Mouse (Mus musculus): Measurements from ENCODE around the gene Wasf1. TPM values are rescaled to one million over a fixed set of nuclear protein-coding genes. Genes with fewer than 3 reads are reported as not detected.

Wasf1 gene
- polyA plus RNA-seq, 1 experiment: 138 TPM

- Histone ChIP-seq H3K4me3 (ENCODE audit: insufficient read depth, low read length) (no peak overlapping the region), H3K4me1 (ENCODE audit: control insufficient read depth, insufficient read depth, low read length) (no peaks in the 10 kb centered on the region), H3K27ac (ENCODE audit: insufficient read depth, low read length) (no peak overlapping the region)
- TF ChIP-seq POLR2A (IDR thresholded peaks at IDR 0.05; ENCODE audit: extremely low read depth, insufficient read depth, low read length) (no peak), CTCF (IDR thresholded peaks at IDR 0.05; ENCODE audit: extremely low read depth, insufficient read depth, low read length) (no peak)
Measured at GRCm38 (mm10) chr10:40856703-40857102, 26.6 kb upstream of the Wasf1 start.

- TF ChIP-seq CTCF (IDR thresholded peaks at IDR 0.05; ENCODE audit: extremely low read depth, insufficient read depth, low read length) (no peak), POLR2A (IDR thresholded peaks at IDR 0.05; ENCODE audit: extremely low read depth, insufficient read depth, low read length) (no peak)
- Histone ChIP-seq H3K4me3 (ENCODE audit: insufficient read depth, low read length) (no peak overlapping the region), H3K4me1 (ENCODE audit: control insufficient read depth, insufficient read depth, low read length) (no peaks in the 10 kb centered on the region), H3K27ac (ENCODE audit: insufficient read depth, low read length) (no peak overlapping the region)
Measured at GRCm38 (mm10) chr10:40857599-40857998, 25.7 kb upstream of the Wasf1 start.

- TF ChIP-seq CTCF (IDR thresholded peaks at IDR 0.05; ENCODE audit: extremely low read depth, insufficient read depth, low read length) (no peak), POLR2A (IDR thresholded peaks at IDR 0.05; ENCODE audit: extremely low read depth, insufficient read depth, low read length) (no peak)
- Histone ChIP-seq H3K4me1 (ENCODE audit: control insufficient read depth, insufficient read depth, low read length) (peaks cover 3% of the 10 kb centered on the region), H3K4me3 (ENCODE audit: insufficient read depth, low read length) (no peak overlapping the region), H3K27ac (ENCODE audit: insufficient read depth, low read length) (no peak overlapping the region)
Measured at GRCm38 (mm10) chr10:40868081-40868480, 15.2 kb upstream of the Wasf1 start.

GRCm38 (mm10) chr10:40871301-40871700 lies 12.0 kb upstream of the Wasf1 start:
- TF ChIP-seq CTCF (IDR thresholded peaks at IDR 0.05; ENCODE audit: extremely low read depth, insufficient read depth, low read length): no peak
- TF ChIP-seq POLR2A (IDR thresholded peaks at IDR 0.05; ENCODE audit: extremely low read depth, insufficient read depth, low read length): no peak
- no peak overlapping the region for H3K4me3 ChIP-seq (ENCODE audit: insufficient read depth, low read length)
- H3K27ac ChIP-seq (ENCODE audit: insufficient read depth, low read length): no peak overlapping the region
- peaks cover 3% of the 10 kb centered on the region for H3K4me1 ChIP-seq (ENCODE audit: control insufficient read depth, insufficient read depth, low read length)

- H3K27ac ChIP-seq (ENCODE audit: insufficient read depth, low read length): no peak overlapping the region
- TF ChIP-seq CTCF (IDR thresholded peaks at IDR 0.05; ENCODE audit: extremely low read depth, insufficient read depth, low read length): no peak
- no peak for TF ChIP-seq POLR2A (IDR thresholded peaks at IDR 0.05; ENCODE audit: extremely low read depth, insufficient read depth, low read length)
- peaks cover 3% of the 10 kb centered on the region for H3K4me1 ChIP-seq (ENCODE audit: control insufficient read depth, insufficient read depth, low read length)
- no peak overlapping the region for H3K4me3 ChIP-seq (ENCODE audit: insufficient read depth, low read length)
Measured at GRCm38 (mm10) chr10:40872052-40872451, 11.2 kb upstream of the Wasf1 start.

- Histone ChIP-seq H3K27ac (ENCODE audit: insufficient read depth, low read length) (no peak overlapping the region), H3K4me3 (ENCODE audit: insufficient read depth, low read length) (no peak overlapping the region), H3K4me1 (ENCODE audit: control insufficient read depth, insufficient read depth, low read length) (peaks cover 3% of the 10 kb centered on the region)
- TF ChIP-seq CTCF (IDR thresholded peaks at IDR 0.05; ENCODE audit: extremely low read depth, insufficient read depth, low read length): no peak
- no peak for TF ChIP-seq POLR2A (IDR thresholded peaks at IDR 0.05; ENCODE audit: extremely low read depth, insufficient read depth, low read length)
Measured at GRCm38 (mm10) chr10:40878246-40878645, 5.0 kb upstream of the Wasf1 start.

- peak overlapping the region; percentile 47 for H3K27ac ChIP-seq (ENCODE audit: insufficient read depth, low read length)
- TF ChIP-seq POLR2A (IDR thresholded peaks at IDR 0.05; ENCODE audit: extremely low read depth, insufficient read depth, low read length) (peak; percentile 67; the same call in 1 of the 2 replicates), CTCF (IDR thresholded peaks at IDR 0.05; ENCODE audit: extremely low read depth, insufficient read depth, low read length) (no peak)
- H3K4me3 ChIP-seq (ENCODE audit: insufficient read depth, low read length): 0 out of 2 replicates have a peak overlapping the region, but pooled peaks have one; percentile 77
Measured at GRCm38 (mm10) chr10:40879969-40880368, 3.3 kb upstream of the Wasf1 start.

GRCm38 (mm10) chr10:40881236-40881635 lies 2.0 kb upstream of the Wasf1 start:
- TF ChIP-seq POLR2A (IDR thresholded peaks at IDR 0.05; ENCODE audit: extremely low read depth, insufficient read depth, low read length) (peak; percentile 23; the same call in 1 of the 2 replicates), CTCF (IDR thresholded peaks at IDR 0.05; ENCODE audit: extremely low read depth, insufficient read depth, low read length) (no peak)
- peak overlapping the region; percentile 77; the same call in 1 of the 2 replicates for H3K4me3 ChIP-seq (ENCODE audit: insufficient read depth, low read length)
- H3K4me1 ChIP-seq (ENCODE audit: control insufficient read depth, insufficient read depth, low read length): peaks cover 3% of the 10 kb centered on the region; the same call in 1 of the 2 replicates
- no peak overlapping the region for H3K27ac ChIP-seq (ENCODE audit: insufficient read depth, low read length)

More at GRCm38 (mm10) chr10:40879969-40880368, 3.3 kb upstream of the Wasf1 start:
- H3K4me1 ChIP-seq (ENCODE audit: control insufficient read depth, insufficient read depth, low read length): peaks cover 3% of the 10 kb centered on the region; the same call in 1 of the 2 replicates

GRCm38 (mm10) chr10:40882333-40882732 lies 942 bp upstream of the Wasf1 start:
- H3K4me3 ChIP-seq (ENCODE audit: insufficient read depth, low read length): peak overlapping the region; percentile 77
- no peak for TF ChIP-seq CTCF (IDR thresholded peaks at IDR 0.05; ENCODE audit: extremely low read depth, insufficient read depth, low read length)
- TF ChIP-seq POLR2A (IDR thresholded peaks at IDR 0.05; ENCODE audit: extremely low read depth, insufficient read depth, low read length): no peak
- H3K4me1 ChIP-seq (ENCODE audit: control insufficient read depth, insufficient read depth, low read length): peaks cover 3% of the 10 kb centered on the region; the same call in 1 of the 2 replicates
- peak overlapping the region; percentile 62; the same call in 1 of the 2 replicates for H3K27ac ChIP-seq (ENCODE audit: insufficient read depth, low read length)

GRCm38 (mm10) chr10:40883644-40884278 lies 486 bp downstream of the Wasf1 start:
- TF ChIP-seq POLR2A (IDR thresholded peaks at IDR 0.05; ENCODE audit: extremely low read depth, insufficient read depth, low read length) (0 out of 2 replicates have a peak, but pooled peaks have one; percentile 7), CTCF (IDR thresholded peaks at IDR 0.05; ENCODE audit: extremely low read depth, insufficient read depth, low read length) (no peak)
- peak overlapping the region; percentile 99 for H3K27ac ChIP-seq (ENCODE audit: insufficient read depth, low read length)

More at GRCm38 (mm10) chr10:40883644-40884278, 486 bp downstream of the Wasf1 start:
- Histone ChIP-seq H3K4me1 (ENCODE audit: control insufficient read depth, insufficient read depth, low read length) (peaks cover 4% of the 10 kb centered on the region), H3K4me3 (ENCODE audit: insufficient read depth, low read length) (peak overlapping the region; percentile 77)
